Mouse (Mus musculus) frontal cortex, postnatal 14 days (tissue): ENCODE results near the gene Ccdc47.
"Not testable (repeated sequence)": the region's sequence is repeated elsewhere in the genome, so short reads cannot be mapped to it uniquely, and the experiment has no call there.

Experiments
- DNase-seq, 2 experiments: peaks; one replicate each; pipeline ENCODE4 v3.0.0; 2022; ENCODE audit warnings: low spot score in 2 of 2

Ccdc47 gene

DNA sequence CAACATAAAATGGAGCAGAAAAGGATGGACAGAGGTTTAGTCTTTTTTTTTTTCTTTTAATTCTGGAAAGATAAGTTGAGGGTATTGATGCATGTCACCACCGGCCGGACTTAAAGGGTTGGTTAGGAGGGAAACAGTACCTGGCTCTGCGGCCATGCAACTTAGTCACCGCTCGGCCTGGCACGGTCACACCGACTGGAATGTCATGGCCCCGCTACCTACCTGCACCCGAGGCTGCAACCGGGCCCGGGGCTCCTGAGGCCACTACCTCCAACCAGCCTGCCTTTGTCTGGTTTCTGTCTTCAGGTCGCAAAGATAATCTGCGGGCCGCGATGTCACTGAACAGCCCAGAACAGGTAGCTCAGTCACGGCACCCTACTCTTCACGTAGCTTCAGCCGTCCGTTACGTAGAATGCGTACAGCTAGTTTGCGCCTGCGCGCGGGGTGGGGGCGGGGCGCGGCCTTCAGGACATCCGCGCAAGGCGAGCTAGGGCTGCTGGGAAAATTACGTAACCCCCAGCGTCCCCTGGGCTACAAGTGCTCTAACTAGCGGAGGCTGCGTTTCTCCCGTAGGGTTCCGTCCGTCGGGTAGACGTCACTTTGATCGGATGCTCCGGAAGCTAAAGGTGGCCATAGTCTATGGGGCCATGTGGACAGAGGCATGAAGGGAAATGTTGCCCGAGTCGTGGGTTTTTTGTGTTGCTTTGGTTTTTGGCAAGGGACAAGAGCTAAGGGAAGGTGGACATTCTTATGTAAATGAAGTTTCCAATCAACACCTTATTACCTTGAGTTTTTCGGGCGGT is at the start of gene Ccdc47:
Gene Ccdc47 (minus strand): TSS at position 418 of the 803 bp plus-strand sequence.
- peak; percentile 93 to 97 for DNase-seq

DNA sequence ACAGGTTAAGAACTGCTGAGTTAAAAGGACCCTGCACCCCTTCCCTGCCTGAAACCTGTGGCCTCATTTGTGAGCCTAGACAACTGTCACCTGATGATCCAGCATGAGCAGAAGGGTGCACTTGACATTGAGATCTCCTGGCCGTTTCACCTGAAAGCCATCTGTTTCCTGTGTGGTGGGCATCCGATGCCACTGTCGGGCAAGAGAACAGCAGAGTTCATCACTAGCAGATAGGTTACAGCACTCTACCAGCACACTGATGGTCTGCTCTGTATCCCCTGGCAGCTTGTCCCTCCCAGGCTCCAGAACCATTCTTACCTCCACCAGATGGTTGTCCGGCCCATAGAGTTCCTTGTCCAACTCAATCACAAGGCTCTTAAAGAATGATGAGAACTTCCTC is 49.4 kb upstream of the Ccdc47 start:
- no peak for DNase-seq

DNA sequence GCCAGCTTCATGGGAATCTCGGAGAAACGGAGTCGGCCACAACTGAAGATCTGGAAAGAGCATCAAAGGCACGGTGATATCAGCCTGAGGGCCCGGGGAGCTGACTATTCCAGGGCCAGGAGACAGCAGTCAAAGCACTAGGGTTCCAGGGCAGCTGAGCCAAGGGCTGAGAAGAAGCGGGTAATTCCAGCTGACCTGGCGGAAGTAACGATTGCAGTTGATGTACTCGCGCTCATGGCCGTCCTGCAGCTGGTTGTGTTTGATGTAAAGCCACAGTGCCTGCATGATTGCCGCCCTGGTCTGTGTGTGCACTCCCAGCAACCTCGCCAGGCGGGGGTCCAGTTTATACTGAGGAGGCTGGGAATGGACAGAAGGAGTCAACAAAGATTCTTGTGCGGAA is 48.8 kb upstream of the Ccdc47 start:
- DNase-seq, result no peak

DNA sequence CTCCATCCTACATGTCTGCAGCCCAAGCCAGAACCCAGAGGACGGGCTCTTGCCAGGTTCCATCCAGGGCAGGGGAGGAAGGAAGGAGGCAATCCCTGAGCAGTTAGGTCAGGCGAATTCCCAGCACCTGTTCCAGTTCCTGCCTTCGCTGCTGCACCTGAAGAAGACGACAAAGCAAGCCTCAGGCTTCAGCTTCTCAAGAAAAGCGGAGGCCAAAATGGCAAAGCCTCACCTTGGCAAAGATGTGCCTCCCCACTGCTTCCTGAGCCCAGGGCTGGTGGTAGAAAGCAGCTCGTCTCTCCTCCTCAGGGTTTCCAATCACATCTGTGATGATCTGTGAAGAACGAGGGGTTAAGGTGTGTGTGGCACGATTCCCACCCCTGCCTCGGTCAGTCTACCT is 47.8 kb upstream of the Ccdc47 start:
- no peak for DNase-seq

DNA sequence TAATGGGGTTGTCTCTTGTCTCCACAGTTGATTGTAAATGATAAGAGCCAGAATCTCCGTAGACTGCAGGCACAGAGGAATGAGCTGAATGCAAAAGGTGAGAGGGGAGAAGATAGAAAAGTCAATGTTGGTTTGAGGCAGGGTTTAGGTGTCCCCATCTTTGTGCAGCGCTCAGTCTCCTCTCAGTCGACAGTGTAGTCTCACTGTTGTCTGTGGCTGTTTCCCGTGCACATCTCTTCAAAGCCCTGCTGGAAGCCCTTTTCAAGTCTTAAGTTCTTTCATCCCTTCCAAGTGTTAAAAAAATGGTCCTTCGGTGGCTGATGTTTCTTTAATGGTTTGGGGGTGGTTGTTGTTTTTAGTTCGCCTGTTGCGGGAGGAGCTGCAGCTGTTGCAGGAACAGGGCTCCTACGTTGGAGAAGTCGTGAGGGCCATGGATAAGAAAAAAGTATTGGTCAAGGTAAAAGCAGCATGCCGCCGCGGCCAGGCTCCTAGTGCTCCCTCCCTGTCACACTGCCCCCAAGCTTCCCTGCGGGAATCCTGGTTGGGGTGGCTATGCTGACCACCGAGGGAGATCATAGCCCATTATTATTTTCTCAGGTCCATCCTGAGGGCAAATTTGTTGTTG is 44.8 kb upstream of the Ccdc47 start:
- DNase-seq, result no peak

DNA sequence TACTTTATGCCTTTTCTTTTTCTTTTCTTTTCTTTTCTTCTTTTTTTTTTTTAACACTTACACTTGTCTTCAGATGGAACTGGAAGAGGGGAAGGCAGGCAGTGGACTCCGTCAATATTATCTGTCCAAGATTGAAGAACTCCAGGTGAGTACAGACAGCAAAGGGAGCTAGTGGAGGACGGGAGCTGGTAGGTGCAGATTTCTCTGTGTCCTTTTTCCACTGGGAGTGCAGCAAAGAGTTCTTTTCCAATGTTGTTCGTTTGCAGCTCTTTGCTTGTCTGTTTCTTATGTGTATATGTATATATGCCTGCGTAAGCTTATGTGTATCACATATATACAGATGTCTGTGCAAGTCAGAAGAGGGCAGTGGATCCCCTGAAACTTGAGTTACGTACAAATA is 40.6 kb upstream of the Ccdc47 start:
- no peak for DNase-seq

DNA sequence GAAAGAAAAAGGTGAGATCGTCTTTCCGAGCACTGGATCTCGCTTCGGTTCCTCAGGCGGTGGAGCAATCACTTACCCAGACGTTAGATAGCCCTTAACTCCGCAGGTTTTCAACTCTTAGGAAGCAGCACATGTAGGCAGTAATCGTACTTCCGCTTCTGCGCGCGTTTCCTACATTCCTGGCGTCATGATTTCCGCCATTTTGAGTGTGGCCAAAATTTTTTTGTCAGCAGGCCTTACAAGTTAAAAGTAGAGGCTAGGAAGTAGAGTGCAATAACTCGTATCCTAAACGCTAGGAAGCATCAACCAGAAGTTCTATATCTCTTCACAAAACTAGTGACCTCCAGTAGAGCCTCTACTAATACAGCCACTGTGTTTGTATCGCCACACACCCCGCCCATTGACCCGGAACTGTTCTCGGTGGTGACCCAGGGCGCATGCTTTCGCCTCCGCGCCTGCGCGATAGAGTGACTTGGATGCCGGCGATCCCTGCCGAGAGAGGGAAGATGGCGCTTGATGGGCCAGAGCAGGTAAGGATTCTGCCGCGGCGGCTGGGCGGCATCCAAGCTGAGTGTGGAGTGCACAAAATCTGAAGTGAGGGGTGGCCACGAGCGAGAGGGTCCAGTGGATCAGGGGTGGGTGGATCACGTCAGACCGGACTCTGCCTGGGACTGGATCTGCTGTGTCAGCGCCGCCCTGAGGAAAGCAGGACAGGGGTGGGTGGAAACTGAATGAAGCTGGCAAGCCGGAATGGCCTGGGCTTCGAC is 39.7 kb upstream of the Ccdc47 start, which contains the start of the genes Ftsj3 and Psmc5:
Gene Ftsj3 (minus strand): TSS at position 395 of the 767 bp plus-strand sequence.
Gene Psmc5 (plus strand): TSS at position 470 of the 767 bp plus-strand sequence.
- DNase-seq, result peak; percentile 94 to 96

DNA sequence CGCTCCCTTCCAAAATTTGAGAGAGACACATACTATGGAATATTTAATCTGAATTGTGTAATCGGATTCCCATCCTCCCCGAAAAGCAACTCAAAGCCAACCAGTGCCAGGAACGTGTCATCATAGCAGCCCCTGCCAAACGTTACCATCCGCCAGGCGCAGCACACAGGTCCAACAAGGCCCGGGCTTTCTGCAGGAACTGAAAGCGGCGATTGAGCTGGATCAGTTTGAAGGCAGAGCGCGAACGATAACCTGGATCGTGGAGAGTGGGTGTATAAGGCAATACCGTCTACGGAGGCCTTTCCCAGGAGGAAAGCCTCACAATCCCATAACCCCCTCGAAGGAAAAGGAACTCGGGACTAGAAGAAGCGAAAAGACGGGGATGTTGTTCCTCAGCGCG is 39.0 kb upstream of the Ccdc47 start:
- no peak for DNase-seq

DNA sequence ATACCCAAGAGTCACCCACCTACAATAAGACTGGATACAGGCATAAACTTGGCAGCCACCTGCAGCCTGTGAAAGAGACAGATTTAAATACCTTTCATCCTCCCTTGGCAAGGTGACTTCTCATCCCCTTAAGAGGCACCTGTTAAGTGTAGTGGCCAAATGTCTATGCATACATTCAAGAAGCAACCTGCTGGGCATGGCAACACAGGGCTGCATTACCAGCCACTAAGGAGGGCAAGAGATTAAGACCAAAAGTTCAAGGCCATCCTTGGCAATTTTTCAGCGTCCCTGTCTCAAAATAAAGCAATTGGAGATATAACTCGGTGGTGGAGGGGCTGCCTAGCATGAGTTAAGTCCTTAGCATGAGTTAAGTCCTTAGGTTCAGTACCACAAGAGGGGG is 38.6 kb upstream of the Ccdc47 start:
- DNase-seq, result no peak

DNA sequence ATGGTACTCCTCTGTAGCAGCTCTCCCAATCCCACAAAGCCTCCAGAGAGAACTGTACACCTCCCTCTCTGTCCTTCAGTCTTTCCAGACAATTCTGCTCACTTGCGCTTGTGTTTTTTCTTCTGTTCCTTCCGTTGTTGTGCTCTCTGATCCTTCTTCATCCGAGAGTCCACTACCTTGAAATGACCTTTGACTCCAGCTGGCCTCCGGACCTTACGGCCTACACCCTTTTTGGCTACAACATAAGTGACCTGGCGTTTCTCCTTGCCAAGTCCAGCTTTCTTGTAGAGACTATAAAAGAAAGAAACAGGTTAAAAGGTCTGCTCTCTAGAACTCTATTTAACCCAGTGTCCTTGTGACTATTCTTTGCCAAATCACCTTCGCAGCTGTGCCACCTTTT is 33.2 kb upstream of the Ccdc47 start:
- no peak for DNase-seq

DNA sequence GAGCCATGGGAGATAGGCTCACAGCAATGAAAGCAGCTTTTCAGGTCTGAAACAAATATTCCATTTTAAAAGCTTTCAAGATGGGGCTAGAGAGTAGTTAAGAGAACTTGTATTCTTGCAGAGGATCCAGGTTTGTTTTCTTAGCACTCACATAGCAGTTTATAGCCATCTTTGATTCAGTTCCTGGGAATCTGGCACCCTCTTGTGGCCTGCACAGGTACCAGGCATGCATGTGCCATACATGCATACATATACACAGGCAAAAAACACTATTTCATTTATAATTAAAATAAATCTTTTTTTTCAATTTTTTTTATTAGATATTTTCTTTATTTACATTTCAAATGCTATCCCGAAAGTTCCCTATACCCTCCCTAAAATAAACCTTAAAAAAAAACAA is 30.7 kb upstream of the Ccdc47 start:
- no peak for DNase-seq

DNA sequence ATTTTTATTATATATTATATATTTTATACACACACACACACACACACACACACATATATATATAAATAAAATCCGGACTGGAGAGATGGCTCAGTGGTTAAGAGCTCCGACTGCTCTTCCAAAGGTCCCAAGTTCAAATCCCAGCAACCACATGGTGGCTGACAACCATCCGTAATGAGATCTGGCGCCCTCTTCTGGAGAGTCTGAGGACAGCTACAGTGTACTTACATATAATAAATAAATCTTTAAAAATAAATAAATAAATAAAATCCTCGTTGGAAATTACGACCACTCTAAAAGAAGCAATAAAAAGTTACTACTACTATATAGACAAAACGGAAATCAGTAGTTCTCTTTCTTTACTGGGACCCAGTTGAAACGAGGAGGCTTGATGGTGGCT is 17.8 kb upstream of the Ccdc47 start:
- not testable (repeated sequence) for DNase-seq

DNA sequence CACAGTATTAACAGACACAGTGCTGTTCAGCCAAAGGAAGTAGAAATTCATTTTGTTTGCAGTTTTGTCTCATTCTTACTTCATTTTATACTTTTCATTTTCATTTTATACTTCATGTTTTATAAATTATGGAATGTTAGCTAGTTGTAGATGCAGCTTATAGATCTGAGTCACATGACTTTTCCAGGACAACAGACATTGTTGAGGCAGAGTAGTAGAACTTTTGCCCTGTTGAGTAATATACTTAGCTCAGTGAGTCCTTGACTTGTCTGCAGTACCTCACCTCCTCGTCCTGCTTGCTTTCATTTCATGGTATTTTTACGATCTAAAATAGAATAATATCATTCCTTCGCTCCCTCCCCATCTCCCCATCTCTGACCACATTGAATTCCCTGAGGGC is 4.5 kb upstream of the Ccdc47 start:
- no peak for DNase-seq

DNA sequence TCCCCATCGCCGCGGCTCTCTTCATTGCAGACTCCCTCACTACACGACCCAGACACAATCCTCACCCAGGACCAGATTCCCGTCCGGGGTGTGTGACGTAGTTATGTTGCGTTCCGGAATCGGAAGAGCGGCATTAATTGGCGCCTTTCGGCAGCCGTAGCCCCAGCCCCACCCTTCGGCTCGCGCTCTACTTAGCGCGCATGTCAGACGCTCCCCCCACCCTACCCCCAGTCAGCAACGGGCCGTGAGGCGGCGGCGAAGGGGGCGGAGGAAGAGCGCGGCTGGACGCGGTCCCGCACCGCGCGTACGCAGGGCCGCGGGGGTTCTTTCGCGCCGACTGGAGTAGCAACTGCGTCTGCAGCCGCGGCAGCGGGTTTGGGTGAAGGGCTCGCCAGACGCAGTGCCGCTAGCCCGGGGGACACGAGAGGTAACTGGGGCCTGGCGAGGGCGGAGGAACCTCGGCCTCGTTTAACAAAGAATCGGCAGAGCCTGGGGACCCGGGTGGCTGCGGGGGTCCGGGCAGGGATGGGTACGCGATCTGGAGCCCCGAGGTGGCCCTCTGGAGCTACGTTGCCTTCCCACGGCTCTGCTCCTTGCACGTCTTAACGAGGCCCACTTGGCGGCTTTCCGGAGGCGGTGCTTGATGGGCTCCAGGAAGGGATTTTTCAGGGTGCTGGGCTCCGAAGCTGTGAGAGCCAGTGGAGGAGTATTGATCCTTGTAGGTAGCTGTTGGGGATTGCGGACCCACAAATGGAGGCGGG is 766 bp upstream of the Ccdc47 start, which contains the start of gene Ddx42:
Gene Ddx42 (plus strand): TSS at position 197 of the 761 bp plus-strand sequence.
- DNase-seq, result peak; percentile 88 to 90

DNA sequence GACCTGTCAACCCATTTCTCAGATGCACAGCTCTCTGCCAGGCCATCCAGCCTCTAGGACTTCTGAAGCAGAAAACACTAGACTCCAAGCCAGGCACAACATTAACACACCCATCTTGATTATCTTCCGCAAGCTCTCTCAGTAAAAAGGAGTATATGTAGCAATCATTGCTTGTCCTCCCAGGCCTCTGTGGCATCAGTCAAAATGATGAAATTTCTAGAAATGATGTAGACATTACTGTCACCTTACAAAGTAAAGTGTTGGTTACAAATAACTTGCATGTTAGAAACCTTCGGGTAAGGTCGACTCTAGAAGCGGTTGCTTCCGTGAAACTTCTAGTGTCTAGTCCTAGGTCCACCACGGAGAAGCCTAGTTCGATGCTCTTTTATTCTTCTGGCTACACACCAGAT is 689 bp downstream of the Ccdc47 start:
- DNase-seq, result no peak

DNA sequence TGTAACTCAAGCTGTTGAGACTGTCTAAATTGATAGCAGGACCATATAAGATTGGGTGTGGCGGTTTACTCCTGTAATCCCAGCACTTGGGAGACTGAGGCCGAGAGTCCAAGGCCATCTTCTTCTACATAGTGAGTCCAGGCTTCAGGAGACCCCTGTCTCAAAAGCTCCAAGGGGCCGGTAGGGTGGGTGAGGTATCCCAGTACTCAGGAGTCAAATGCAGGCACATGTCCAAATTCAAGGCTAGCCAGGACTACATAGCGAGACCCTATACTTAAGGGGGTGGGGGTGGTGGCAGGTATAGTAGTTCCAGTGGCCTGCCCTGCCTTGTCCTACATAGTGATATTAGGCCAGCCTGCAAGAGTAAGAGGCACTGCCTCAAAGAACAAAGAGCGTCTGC is 1.3 kb downstream of the Ccdc47 start:
- no peak for DNase-seq

DNA sequence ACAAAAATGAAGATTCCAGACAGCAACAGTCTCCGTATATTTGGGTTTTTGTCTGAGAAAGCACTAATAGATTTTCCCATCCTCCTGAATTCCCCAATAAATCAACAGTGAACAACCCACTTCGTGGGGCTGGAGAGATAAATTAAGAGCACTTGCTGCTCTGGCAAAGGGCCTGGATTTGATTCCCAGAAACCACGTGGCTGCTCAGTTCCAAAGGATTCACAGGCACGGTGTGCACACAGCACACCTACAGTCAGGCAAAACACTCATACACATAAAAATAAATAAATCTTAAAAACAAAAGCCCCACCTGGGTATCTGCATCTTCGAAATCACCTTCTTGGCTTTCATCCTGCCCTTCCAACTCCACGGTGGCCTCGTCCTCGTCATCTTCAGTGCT is 3.4 kb downstream of the Ccdc47 start:
- DNase-seq, result no peak

DNA sequence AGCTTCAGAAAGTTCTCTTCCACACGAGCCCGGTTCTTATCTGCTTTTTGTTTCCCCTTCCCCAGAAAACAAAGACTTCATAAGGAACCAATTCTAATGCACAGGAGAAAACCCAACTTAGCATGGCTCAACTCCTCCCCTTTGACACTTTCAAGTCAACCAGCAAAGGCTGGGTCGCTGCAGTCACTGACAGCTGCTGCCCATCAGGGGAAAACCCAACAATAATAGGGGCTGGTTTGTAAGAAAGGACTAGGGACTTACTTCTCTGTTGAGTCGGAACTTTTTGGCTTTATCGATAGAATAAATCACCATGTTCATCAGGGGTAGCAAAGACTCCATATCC is 14.1 kb downstream of the Ccdc47 start, which contains the start of gene Strada:
Gene Strada (minus strand): TSS at position 46 of the 343 bp plus-strand sequence.
- no peak for DNase-seq

DNA sequence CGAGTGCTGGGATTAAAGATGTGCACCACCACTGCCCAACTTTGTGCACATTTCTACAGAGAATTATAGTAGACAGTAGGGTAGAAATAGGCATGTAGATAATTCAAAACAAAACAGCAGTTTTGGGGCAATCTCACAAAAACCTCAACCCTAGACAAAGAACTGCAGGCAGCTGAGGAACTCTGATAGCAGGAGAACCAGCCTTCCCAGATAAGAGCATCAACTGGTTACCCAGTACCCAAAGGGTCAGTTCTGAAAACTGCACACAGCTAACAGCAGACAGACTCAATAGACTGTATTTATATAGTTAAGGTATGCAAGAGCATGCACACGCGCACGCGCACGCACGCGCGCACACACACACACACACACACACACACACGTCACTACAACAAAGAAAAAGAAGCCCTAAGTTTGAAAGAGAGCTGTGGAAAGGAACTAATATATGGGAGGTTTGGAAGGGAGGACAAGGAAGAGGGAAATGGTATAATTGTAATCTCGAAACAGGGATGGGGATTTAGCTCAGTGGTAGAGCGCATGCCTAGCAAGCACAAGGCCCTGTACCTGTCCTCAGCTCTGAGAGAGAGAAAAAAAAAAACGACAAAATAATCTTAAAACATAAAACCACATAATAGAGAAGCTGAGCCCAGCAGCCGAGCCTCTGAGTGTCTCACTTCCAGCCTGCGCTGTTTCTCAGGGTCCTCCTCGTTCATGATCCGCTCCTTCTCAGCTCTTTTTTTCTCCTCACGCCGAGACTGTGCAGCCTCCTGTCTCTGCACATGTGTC is 14.6 kb downstream of the Ccdc47 start:
- no peak for DNase-seq

DNA sequence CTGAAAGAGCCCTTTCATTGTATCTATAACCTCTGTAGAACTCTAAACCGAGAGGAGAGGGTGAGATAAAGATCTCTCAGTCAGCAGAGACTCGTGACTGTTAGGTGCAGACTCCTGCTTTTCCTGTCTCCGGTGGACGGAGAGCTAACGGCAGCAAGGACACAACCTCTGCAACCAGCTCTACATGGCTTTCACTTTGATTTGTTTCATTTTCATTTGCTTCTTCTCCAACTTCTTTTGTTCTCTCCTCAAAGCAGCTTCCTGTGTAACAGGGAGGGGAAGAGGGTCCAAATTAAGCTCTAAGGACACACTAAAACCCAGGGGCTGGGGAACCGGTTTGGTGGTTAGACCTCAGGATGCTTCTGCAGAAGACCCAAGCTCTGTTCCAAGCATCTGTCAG is 15.4 kb downstream of the Ccdc47 start:
- DNase-seq, result no peak

DNA sequence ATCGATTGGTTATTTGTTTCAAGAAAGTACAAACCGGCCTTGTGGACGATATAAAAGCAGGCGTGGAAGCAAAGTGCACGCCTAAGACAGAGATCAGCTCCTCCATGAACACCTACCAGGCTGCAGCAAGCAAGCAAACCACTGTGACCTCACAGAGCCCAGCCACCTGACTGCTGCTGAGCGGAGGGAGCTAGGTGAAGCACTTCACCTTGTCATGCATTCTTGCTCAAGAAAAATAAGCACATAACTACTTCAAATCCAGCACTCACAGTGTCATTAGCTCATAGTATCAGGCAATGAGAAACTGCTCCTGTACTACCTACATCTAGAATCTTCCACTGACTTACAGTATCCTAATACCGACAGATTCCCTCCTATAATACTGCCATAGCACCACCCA is 16.1 kb downstream of the Ccdc47 start:
- not testable (repeated sequence) for DNase-seq
